Mouse (Mus musculus) thymus, adult 18-20 months (tissue): ENCODE measurements at regions not wholly inside any gene's neighbourhood (a gene's known extent, or its start where the extent isn't known, plus 50 kb on each side); places are given as distances from the start of the nearest gene placed in this dataset.

Experiments used
- DNase-seq, 2 experiments: peaks; one replicate each; pipeline ENCODE4 v3.0.0; 2022; ENCODE audit warnings: mixed read lengths in 2 of 2

GRCm38 (mm10) chr15:5511046-5511445 lies 267.1 kb upstream of the Ptger4 start:
- DNase-seq, result peak; percentile 19 to 52

GRCm38 (mm10) chr15:5512546-5512945 lies 268.6 kb upstream of the Ptger4 start:
- no peak for DNase-seq

- peak; percentile 47 to 55 for DNase-seq
These were observed 269.2 kb upstream of the Ptger4 start for GRCm38 (mm10) chr15:5513146-5513545.

- peak in 1 of 2 experiments; percentile 59 for DNase-seq
These were observed 270.2 kb upstream of the Ptger4 start for GRCm38 (mm10) chr15:5514217-5514616.

GRCm38 (mm10) chr15:5517244-5517966 lies 273.4 kb upstream of the Ptger4 start:
- no peak for DNase-seq

- DNase-seq, result no peak
These were observed 275.6 kb upstream of the Ptger4 start for GRCm38 (mm10) chr15:5519552-5519951.

GRCm38 (mm10) chr15:5519997-5520396 lies 276.0 kb upstream of the Ptger4 start:
- DNase-seq, result no peak

GRCm38 (mm10) chr15:5528619-5529018 lies 284.6 kb upstream of the Ptger4 start:
- DNase-seq, result no peak

GRCm38 (mm10) chr15:5533656-5534055 lies 289.7 kb upstream of the Ptger4 start:
- no peak for DNase-seq

- no peak for DNase-seq
These were observed 293.4 kb upstream of the Ptger4 start for GRCm38 (mm10) chr15:5537432-5537831.

- DNase-seq, result no peak
These were observed 295.4 kb upstream of the Ptger4 start for GRCm38 (mm10) chr15:5539301-5539928.

- no peak for DNase-seq
These were observed 310.5 kb upstream of the Ptger4 start for GRCm38 (mm10) chr15:5554526-5554925.

- DNase-seq, result no peak
These were observed 310.9 kb upstream of the Ptger4 start for GRCm38 (mm10) chr15:5554926-5555325.

- DNase-seq, result no peak
These were observed 311.5 kb upstream of the Ptger4 start for GRCm38 (mm10) chr15:5555381-5556066.

GRCm38 (mm10) chr15:5561783-5562182 lies 317.8 kb upstream of the Ptger4 start:
- no peak for DNase-seq

GRCm38 (mm10) chr15:5574366-5574765 lies 330.4 kb upstream of the Ptger4 start:
- DNase-seq, result no peak

GRCm38 (mm10) chr15:5579559-5579958 lies 335.6 kb upstream of the Ptger4 start:
- DNase-seq, result no peak

GRCm38 (mm10) chr15:5580416-5580815 lies 336.4 kb upstream of the Ptger4 start:
- no peak for DNase-seq

- DNase-seq, result no peak
These were observed 340.4 kb upstream of the Ptger4 start for GRCm38 (mm10) chr15:5584381-5584780.

- no peak for DNase-seq
These were observed 360.8 kb upstream of the Ptger4 start for GRCm38 (mm10) chr15:5604732-5605266.

GRCm38 (mm10) chr15:5607533-5607932 lies 363.5 kb upstream of the Ptger4 start:
- DNase-seq, result no peak

- no peak for DNase-seq
These were observed 379.0 kb upstream of the Ptger4 start for GRCm38 (mm10) chr15:5623021-5623420.

- DNase-seq, result no peak
These were observed 381.4 kb upstream of the Ptger4 start for GRCm38 (mm10) chr15:5625367-5625766.

GRCm38 (mm10) chr15:5646673-5647072 lies 402.7 kb upstream of the Ptger4 start:
- no peak for DNase-seq
